31 mouse cellular contexts compared by ENCODE assay signal in the genomic region with DNA sequence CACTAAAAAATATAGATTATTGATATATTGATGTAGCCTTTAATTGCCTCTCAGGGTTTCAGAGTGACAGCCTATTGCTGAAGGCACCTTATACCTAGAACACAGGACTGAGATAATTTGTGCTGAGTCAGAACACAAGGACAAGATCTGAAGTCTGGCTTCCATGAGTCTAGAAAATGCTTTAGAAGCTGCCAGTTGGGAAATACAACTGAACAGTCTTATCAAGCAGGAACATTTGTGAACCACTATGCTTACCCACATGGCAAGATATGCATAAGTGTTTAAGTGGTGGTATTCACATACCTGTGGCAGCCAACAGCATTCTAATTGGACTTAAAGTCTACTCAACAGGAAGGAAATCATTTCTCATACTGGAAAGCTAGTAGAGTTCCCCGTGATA.
"Had no signal": no experiment of that assay in that cellular context is flagged by ENCODE, and none has a peak within 500 bp of the region (broad histone marks: within the 10 kb centered on the region; RNA-seq: fewer than 3 reads in every experiment).

No protein-coding gene starts in this region.

- DNase-seq: left cerebral cortex, postnatal 4 days; liver; liver, embryonic 13.5 days; liver, postnatal 0 days; lung, adult 18-20 months; lung, adult 2 months; lung, embryonic 14.5 days; lung, postnatal 10 days; lung, postnatal 14 days; lung, postnatal 36 days; lung, postnatal 4 days; midbrain, embryonic 14.5 days had no signal

- H3K9me3 ChIP-seq: limb, embryonic 10.5 days; limb, embryonic 12.5 days; limb, embryonic 13.5 days; limb, embryonic 15.5 days; liver, embryonic 13.5 days; liver, embryonic 15.5 days; lung, embryonic 15.5 days; midbrain, embryonic 10.5 days; midbrain, embryonic 12.5 days; midbrain, embryonic 15.5 days; neural tube, embryonic 12.5 days had no signal

- H3K27me3 ChIP-seq: limb, embryonic 12.5 days; limb, embryonic 13.5 days; limb, embryonic 15.5 days; liver, embryonic 12.5 days; liver, embryonic 13.5 days; liver, embryonic 15.5 days; lung, embryonic 15.5 days; megakaryocyte, embryonic 14.5 days; midbrain, embryonic 12.5 days; midbrain, embryonic 15.5 days; neural tube, embryonic 12.5 days had no signal

- ATAC-seq: liver, embryonic 12.5 days; liver, postnatal 0 days; lung, postnatal 0 days; midbrain, embryonic 15.5 days; midbrain, embryonic 16.5 days had no signal

- H3K9ac ChIP-seq: limb, embryonic 12.5 days; limb, embryonic 13.5 days; limb, embryonic 15.5 days; liver, embryonic 12.5 days; liver, embryonic 13.5 days; liver, embryonic 14.5 days; liver, embryonic 15.5 days; liver, postnatal 0 days; lung, embryonic 14.5 days; lung, embryonic 15.5 days; midbrain, embryonic 12.5 days; midbrain, embryonic 15.5 days; neural tube, embryonic 12.5 days had no signal

- H3K4me3 ChIP-seq: limb, embryonic 10.5 days; limb, embryonic 12.5 days; limb, embryonic 13.5 days; limb, embryonic 15.5 days; liver, embryonic 12.5 days; liver, embryonic 13.5 days; liver, embryonic 15.5 days; lung, embryonic 15.5 days; megakaryocyte, embryonic 14.5 days; midbrain, embryonic 10.5 days; midbrain, embryonic 12.5 days; midbrain, embryonic 15.5 days; myocyte; neural tube, embryonic 12.5 days had no signal

- H3K4me2 ChIP-seq: limb, embryonic 12.5 days; limb, embryonic 13.5 days; limb, embryonic 15.5 days; liver, embryonic 11.5 days; liver, embryonic 12.5 days; liver, embryonic 13.5 days; liver, embryonic 15.5 days; lung, embryonic 14.5 days; lung, embryonic 15.5 days; midbrain, embryonic 11.5 days; midbrain, embryonic 12.5 days; midbrain, embryonic 15.5 days; neural tube, embryonic 12.5 days had no signal

- H3K4me1 ChIP-seq: limb, embryonic 10.5 days; limb, embryonic 12.5 days; limb, embryonic 13.5 days; limb, embryonic 15.5 days; liver, embryonic 12.5 days; liver, embryonic 13.5 days; liver, embryonic 15.5 days; lung, embryonic 15.5 days; megakaryocyte, embryonic 14.5 days; midbrain, embryonic 10.5 days; midbrain, embryonic 12.5 days; midbrain, embryonic 15.5 days; neural tube, embryonic 12.5 days had no signal

- H3K27ac ChIP-seq: limb, embryonic 10.5 days; limb, embryonic 12.5 days; limb, embryonic 13.5 days; limb, embryonic 15.5 days; liver, embryonic 12.5 days; liver, embryonic 13.5 days; liver, embryonic 14.5 days; liver, embryonic 15.5 days; lung, embryonic 15.5 days; macrophage; midbrain, embryonic 10.5 days; midbrain, embryonic 12.5 days; midbrain, embryonic 15.5 days; neural tube, embryonic 12.5 days had no signal

- H3K36me3 ChIP-seq: limb, embryonic 10.5 days; limb, embryonic 12.5 days; limb, embryonic 13.5 days; limb, embryonic 15.5 days; liver, embryonic 12.5 days; liver, embryonic 13.5 days; liver, embryonic 15.5 days; lung, embryonic 15.5 days; midbrain, embryonic 10.5 days; midbrain, embryonic 12.5 days; midbrain, embryonic 15.5 days; neural tube, embryonic 12.5 days had no signal
